Mouse (Mus musculus) liver, embryonic 14.5 days (tissue): ENCODE data around the gene Akap8l.

Source experiments
- CTCF ChIP-seq: IDR thresholded peaks from 2 replicates; pipeline ENCODE4 v1.5.1; 2016; ENCODE audit warnings: antibody characterized with exemption, low read depth, control low read depth
- EP300 ChIP-seq: IDR thresholded peaks from 2 replicates; pipeline ENCODE4 v1.6.1; 2016; ENCODE audit warnings: antibody characterized with exemption, low read depth

DNA sequence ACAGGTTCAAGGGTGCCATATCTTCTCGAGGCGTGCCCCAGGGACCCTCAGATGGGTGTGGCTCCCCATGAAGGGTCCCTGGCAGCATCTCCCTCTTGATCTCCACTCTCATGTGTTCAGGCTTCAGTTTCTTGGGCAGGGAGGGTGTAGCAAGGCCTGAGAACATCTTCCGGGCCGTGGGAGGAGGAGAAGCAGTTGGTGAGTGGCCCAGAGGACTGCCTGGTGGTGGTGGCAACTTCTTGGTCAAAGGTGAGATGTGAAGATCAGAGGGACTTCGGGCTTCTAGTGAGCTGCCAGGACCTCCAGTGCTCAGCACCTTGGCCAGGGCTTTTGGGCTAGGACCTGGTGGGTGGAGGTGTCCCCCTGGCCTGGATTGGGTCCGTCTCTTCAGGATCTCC is 8.5 kb upstream of the Akap8l start:
- TF ChIP-seq CTCF (no peak), EP300 (no peak)
